Mouse (Mus musculus) induced T-regulatory cell, adult 2 months (primary cell): ENCODE results near the gene Igflr1.

Experiments
- DNase-seq: peaks from one replicate; pipeline ENCODE4 v3.0.0-alpha.2; 2012; ENCODE audit warnings: low read depth

Igflr1 gene

DNA sequence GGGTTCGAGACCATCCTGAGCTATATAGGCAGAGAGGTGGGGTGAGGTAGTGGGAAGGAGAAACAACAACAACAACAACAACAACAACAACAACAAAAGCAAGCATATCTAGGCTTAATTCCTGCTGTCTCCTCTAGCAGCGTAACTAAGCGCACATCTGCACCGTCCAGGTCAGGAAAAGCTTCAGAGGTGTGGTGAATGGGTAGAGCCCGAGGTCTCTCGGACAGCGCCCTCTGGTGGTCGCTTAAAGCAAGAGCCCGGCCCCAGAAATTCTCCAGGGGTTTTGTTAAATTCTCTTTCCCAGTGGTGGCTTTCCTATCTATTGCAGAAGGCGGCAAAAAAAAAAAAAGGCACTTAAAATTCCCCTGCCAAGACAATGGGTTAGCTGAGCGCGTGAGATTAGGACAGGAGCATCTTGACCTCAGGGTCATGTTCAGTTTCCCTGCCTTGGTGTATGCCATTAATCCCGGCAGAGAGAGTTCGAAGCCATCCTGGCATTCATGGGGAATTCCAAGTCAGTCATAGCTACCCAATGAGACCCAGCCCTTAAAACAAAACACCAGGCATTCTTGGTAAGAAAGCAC, 48.4 kb downstream of the Igflr1 start:
- DNase-seq, result peak; percentile 87

DNA sequence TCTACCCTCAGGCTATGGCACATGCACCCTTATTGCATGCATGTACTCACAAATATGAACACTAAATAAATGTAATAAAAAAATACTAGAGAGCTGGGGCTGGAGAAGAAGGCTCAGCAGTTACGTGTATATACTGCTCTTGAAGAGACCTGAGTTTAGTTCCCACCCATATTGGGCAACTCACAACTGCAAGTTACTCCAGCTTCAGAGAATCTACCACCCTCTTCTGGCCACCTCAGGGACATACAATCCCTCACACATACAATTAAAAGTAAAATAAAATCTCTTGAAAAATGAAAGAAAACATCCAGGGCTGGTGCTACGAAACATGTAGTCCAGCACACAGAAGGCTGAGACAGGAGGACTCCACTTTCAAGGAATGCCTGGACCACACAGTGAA, 49.2 kb downstream of the Igflr1 start:
- DNase-seq, result peak; percentile 63

GRCm38 (mm10) chr7:30615049-30615760, 50.0 kb downstream of the Igflr1 start:
- no peak for DNase-seq
